Mouse (Mus musculus) macrophage (primary cell): ENCODE data around the gene Tgm3. TPM values are rescaled to one million over a fixed set of nuclear protein-coding genes. Genes with fewer than 3 reads are reported as not detected.

Experiments used
- H3K27ac ChIP-seq: fragments of 350-480 bp; formaldehyde crosslinking; 2 replicates; pipeline ENCODE4 v1.9.0; 2021
- H3K36me3 ChIP-seq: fragments of 350-480 bp; formaldehyde crosslinking; 2 replicates; pipeline ENCODE4 v1.9.0; 2021; ENCODE audit errors: inconsistent target
- H3K4me3 ChIP-seq: fragments of 350-480 bp; formaldehyde crosslinking; 2 replicates; pipeline ENCODE4 v1.9.0; 2021; ENCODE audit errors: inconsistent target
- H3K79me2 ChIP-seq: fragments of 350-480 bp; formaldehyde crosslinking; 2 replicates; pipeline ENCODE4 v1.9.0; 2021; ENCODE audit errors: inconsistent target
- WGBS: methylation state at CpG from one replicate; pipeline ENCODE4 v1.1.7; 2026; ENCODE audit warnings: inconsistent platforms; ENCODE audit not compliant: missing documents; 5-methylcytosine and 5-hydroxymethylcytosine counted together
- polyA plus RNA-seq: library from polyadenylated mRNA; stranded (reverse); fragments of 250-400 nt; gene quantifications from 3 replicates; pipeline ENCODE4 v1.2.4, GENCODE M21; 2018; ENCODE audit warnings: inconsistent platforms
- total RNA-seq, 78 experiments: library from RNA; depleted of rRNA; stranded (reverse); fragments of 250-400 nt; gene quantifications; 1 replicate in 9 of 78; 2 replicates in 24 of 78; 3 replicates in 43 of 78; 4 replicates in 2 of 78; pipeline ENCODE4 v1.2.4; 2018; ENCODE audit warnings: inconsistent platforms in 56 of 78

The Tgm3 gene
- not detected for total RNA-seq (2018; cell fraction: chromatin; rRNA removed)
- total RNA-seq (2018; cell fraction: cytosol; rRNA removed) = under 1 TPM in 1 of 26 experiments, not detected in 25; 0.03 TPM
- total RNA-seq (2018; cell fraction: nucleus; rRNA removed) = not detected
- not detected in 3 replicates for polyA plus RNA-seq

- Histone ChIP-seq H3K79me2 (no peaks in the 10 kb centered on the region), H3K36me3 (no peaks in the 10 kb centered on the region), H3K4me3 (no peak within 1 kb of the TSS), H3K27ac (no peak within 1 kb of the TSS)
- 43% methylated on average over 7 of the region's 7 CpGs for WGBS
These were observed at the start of gene Tgm3 for GRCm38 (mm10) chr2:130012026-130012425. Tgm3 (plus strand) TSS chr2:130012349.

GRCm38 (mm10) chr2:129980608-129981007 is 31.5 kb upstream of the Tgm3 start:
- no peaks in the 10 kb centered on the region for H3K36me3 ChIP-seq
- H3K27ac ChIP-seq = no peak overlapping the region
- H3K79me2 ChIP-seq = no peaks in the 10 kb centered on the region
- 26% methylated on average over 4 of the region's 4 CpGs for WGBS
- no peak overlapping the region for H3K4me3 ChIP-seq

GRCm38 (mm10) chr2:129987527-129988045 is 24.6 kb upstream of the Tgm3 start:
- Histone ChIP-seq H3K4me3 (no peak overlapping the region), H3K79me2 (no peaks in the 10 kb centered on the region), H3K36me3 (no peaks in the 10 kb centered on the region), H3K27ac (no peak overlapping the region)
- 91% methylated on average over 6 of the region's 6 CpGs for WGBS

- Histone ChIP-seq H3K79me2 (no peaks in the 10 kb centered on the region), H3K27ac (no peak overlapping the region), H3K4me3 (no peak overlapping the region), H3K36me3 (no peaks in the 10 kb centered on the region)
- 82% methylated on average over 2 of the region's 2 CpGs for WGBS
These were observed 22.5 kb upstream of the Tgm3 start for GRCm38 (mm10) chr2:129989646-129990045.

- H3K4me3 ChIP-seq = no peak overlapping the region
- no peak overlapping the region for H3K27ac ChIP-seq
- no peaks in the 10 kb centered on the region for H3K79me2 ChIP-seq
- 83% methylated on average over 3 of the region's 3 CpGs for WGBS
- H3K36me3 ChIP-seq = no peaks in the 10 kb centered on the region
These were observed 17.7 kb upstream of the Tgm3 start for GRCm38 (mm10) chr2:129994468-129994867.

GRCm38 (mm10) chr2:129998476-129998875 is 13.7 kb upstream of the Tgm3 start:
- Histone ChIP-seq H3K36me3 (no peaks in the 10 kb centered on the region), H3K27ac (no peak overlapping the region), H3K79me2 (no peaks in the 10 kb centered on the region), H3K4me3 (no peak overlapping the region)
- 76% methylated on average over 7 of the region's 7 CpGs for WGBS

GRCm38 (mm10) chr2:129999296-129999695 is 12.9 kb upstream of the Tgm3 start:
- Histone ChIP-seq H3K79me2 (no peaks in the 10 kb centered on the region), H3K36me3 (no peaks in the 10 kb centered on the region), H3K27ac (no peak overlapping the region), H3K4me3 (no peak overlapping the region)
- WGBS = 85% methylated on average over 4 of the region's 4 CpGs

- H3K4me3 ChIP-seq = no peak overlapping the region
- no peaks in the 10 kb centered on the region for H3K79me2 ChIP-seq
- 100% methylated on average over 3 of the region's 3 CpGs for WGBS
- H3K36me3 ChIP-seq = no peaks in the 10 kb centered on the region
- H3K27ac ChIP-seq = no peak overlapping the region
These were observed 11.5 kb upstream of the Tgm3 start for GRCm38 (mm10) chr2:130000601-130001000.

- no peaks in the 10 kb centered on the region for H3K79me2 ChIP-seq
- WGBS = 69% methylated on average over 4 of the region's 4 CpGs
- H3K27ac ChIP-seq = no peak overlapping the region
- H3K36me3 ChIP-seq = no peaks in the 10 kb centered on the region
- no peak overlapping the region for H3K4me3 ChIP-seq
These were observed 8.1 kb upstream of the Tgm3 start for GRCm38 (mm10) chr2:130004046-130004445.

- Histone ChIP-seq H3K36me3 (no peaks in the 10 kb centered on the region), H3K79me2 (no peaks in the 10 kb centered on the region), H3K4me3 (no peak overlapping the region), H3K27ac (no peak overlapping the region)
- 78% methylated on average over 2 of the region's 2 CpGs for WGBS
These were observed 2.8 kb upstream of the Tgm3 start for GRCm38 (mm10) chr2:130009371-130009770.

GRCm38 (mm10) chr2:130013646-130014045 is 1.5 kb downstream of the Tgm3 start:
- no peak overlapping the region for H3K27ac ChIP-seq

GRCm38 (mm10) chr2:130015196-130015595 is 3.0 kb downstream of the Tgm3 start:
- Histone ChIP-seq H3K27ac (no peak overlapping the region), H3K4me3 (no peak overlapping the region), H3K79me2 (no peaks in the 10 kb centered on the region), H3K36me3 (no peaks in the 10 kb centered on the region)
- 100% methylated on average over 2 of the region's 2 CpGs for WGBS

More at GRCm38 (mm10) chr2:130013646-130014045, 1.5 kb downstream of the Tgm3 start:
- no peaks in the 10 kb centered on the region for H3K79me2 ChIP-seq
- no peak overlapping the region for H3K4me3 ChIP-seq
- H3K36me3 ChIP-seq = no peaks in the 10 kb centered on the region

GRCm38 (mm10) chr2:130018084-130018483 is 5.9 kb downstream of the Tgm3 start:
- WGBS = 49% methylated on average over 2 of the region's 2 CpGs
- no peak overlapping the region for H3K27ac ChIP-seq

GRCm38 (mm10) chr2:130027890-130028289 is 15.7 kb downstream of the Tgm3 start:
- Histone ChIP-seq H3K36me3 (no peaks in the 10 kb centered on the region), H3K79me2 (no peaks in the 10 kb centered on the region), H3K4me3 (no peak overlapping the region), H3K27ac (no peak overlapping the region)
- WGBS = 84% methylated on average over 4 of the region's 4 CpGs

More at GRCm38 (mm10) chr2:130018084-130018483, 5.9 kb downstream of the Tgm3 start:
- Histone ChIP-seq H3K79me2 (no peaks in the 10 kb centered on the region), H3K36me3 (no peaks in the 10 kb centered on the region), H3K4me3 (no peak overlapping the region)

- WGBS = 16% methylated on average over 11 of the region's 11 CpGs
- Histone ChIP-seq H3K27ac (no peak overlapping the region), H3K79me2 (no peaks in the 10 kb centered on the region), H3K36me3 (no peaks in the 10 kb centered on the region), H3K4me3 (no peak overlapping the region)
These were observed 17.7 kb downstream of the Tgm3 start for GRCm38 (mm10) chr2:130029826-130030225.

- H3K36me3 ChIP-seq = no peaks in the 10 kb centered on the region
- 90% methylated on average over 3 of the region's 3 CpGs for WGBS
- no peak overlapping the region for H3K27ac ChIP-seq
- H3K79me2 ChIP-seq = no peaks in the 10 kb centered on the region
- H3K4me3 ChIP-seq = no peak overlapping the region
These were observed 20.5 kb downstream of the Tgm3 start for GRCm38 (mm10) chr2:130032661-130033060.
